In genomic region chr11:43577713-43578478, GRCm38 (mm10) we compare ENCODE assay signal across 18 mouse cellular contexts. TPM values are rescaled to one million over a fixed set of nuclear protein-coding genes. Genes with fewer than 3 reads are reported as not detected.
A peak's percentile ranks its signal among the peaks of the same experiment; 100 is the strongest.
DNase-seq lines count a peak whose midpoint lies in the region; ATAC-seq and TF ChIP-seq lines count a peak whose summit lies in the region.
"Had no signal": no experiment of that assay in that cellular context is flagged by ENCODE, and none has a peak within 500 bp of the region (broad histone marks: within the 10 kb centered on the region; RNA-seq: fewer than 3 reads in every experiment).

No protein-coding gene starts in this region.

- DNase-seq in forebrain, embryonic 10.5 days (ENCODE audit: extremely low spot score, low spot score) = no peak
- no peak for DNase-seq in forebrain, embryonic 11.5 days (ENCODE audit: low spot score)
- no peak for DNase-seq in kidney, postnatal 4 days
- DNase-seq in neural tube, embryonic 10.5 days (ENCODE audit: extremely low spot score, low spot score) = no peak
- no peak for DNase-seq in stomach, postnatal 0 days (ENCODE audit: low spot score)
- DNase-seq in thymus, postnatal 10 days (ENCODE audit: low spot score in 2 of 2) = no peak
- DNase-seq: adrenal gland, adult 8-10 months; cerebellum, adult 9-10 months; kidney, postnatal 14 days; layer of hippocampus, postnatal 36 days; retina, postnatal 1 day had no signal

- peaks cover 68% of the 10 kb centered on the region for H3K36me3 ChIP-seq in forebrain, embryonic 10.5 days (replicated peaks)
- H3K36me3 ChIP-seq in forebrain, embryonic 11.5 days (ENCODE audit: control insufficient read depth, insufficient read depth, low read length) = no peaks in the 10 kb centered on the region; the same call in 1 of the 2 replicates
- H3K36me3 ChIP-seq in kidney, embryonic 16.5 days (ENCODE audit: insufficient read depth, low read length) = peaks cover 17% of the 10 kb centered on the region
- H3K36me3 ChIP-seq in neural tube, embryonic 14.5 days (ENCODE audit: control insufficient read depth, insufficient read depth, low read length) = peaks cover 3% of the 10 kb centered on the region; the same call in 1 of the 2 replicates
- H3K36me3 ChIP-seq in stomach, postnatal 0 days (ENCODE audit: control insufficient read depth, insufficient read depth, low read length) = no peaks in the 10 kb centered on the region

- no peak overlapping the region for H3K4me2 ChIP-seq in forebrain, embryonic 11.5 days (ENCODE audit: low read depth, low read length, severe bottlenecking)
- no peak overlapping the region for H3K4me2 ChIP-seq in kidney, embryonic 16.5 days (replicated peaks; ENCODE audit: low read depth, low read length)
- H3K4me2 ChIP-seq in neural tube, embryonic 14.5 days (ENCODE audit: low read depth, low read length) = no peak overlapping the region
- H3K4me2 ChIP-seq in stomach, postnatal 0 days (replicated peaks; ENCODE audit: low read depth) = no peak overlapping the region
- H3K4me2 ChIP-seq: embryonic facial prominence, embryonic 13.5 days had no signal

- peak overlapping the region; percentile 4; the same call in 1 of the 2 replicates for H3K27ac ChIP-seq in forebrain, embryonic 10.5 days
- H3K27ac ChIP-seq in forebrain, embryonic 11.5 days (ENCODE audit: low read depth, low read length) = no peak overlapping the region
- no peak overlapping the region for H3K27ac ChIP-seq in kidney, embryonic 16.5 days (ENCODE audit: low read length)
- no peak overlapping the region for H3K27ac ChIP-seq in neural tube, embryonic 14.5 days (ENCODE audit: low read depth, low read length)
- no peak overlapping the region for H3K27ac ChIP-seq in stomach, postnatal 0 days (replicated peaks)
- H3K27ac ChIP-seq: embryonic facial prominence, embryonic 13.5 days had no signal

- H3K9ac ChIP-seq in forebrain, embryonic 11.5 days (ENCODE audit: low read length) = no peak overlapping the region
- no peak overlapping the region for H3K9ac ChIP-seq in kidney, embryonic 16.5 days (replicated peaks; ENCODE audit: low read length)
- H3K9ac ChIP-seq in neural tube, embryonic 14.5 days (replicated peaks; ENCODE audit: low read depth, low read length) = no peak overlapping the region
- H3K9ac ChIP-seq in stomach, postnatal 0 days (ENCODE audit: low read length) = no peak overlapping the region
- H3K9ac ChIP-seq: embryonic facial prominence, embryonic 13.5 days had no signal

- WGBS in forebrain, embryonic 10.5 days = 44% methylated on average over 11 of the region's 11 CpGs
- 40% methylated on average over 11 of the region's 11 CpGs for WGBS in forebrain, embryonic 11.5 days
- WGBS in kidney, embryonic 16.5 days = 61% methylated on average over 11 of the region's 11 CpGs
- 66% methylated on average over 11 of the region's 11 CpGs for WGBS in neural tube, embryonic 14.5 days
- 61% methylated on average over 11 of the region's 11 CpGs for WGBS in stomach, postnatal 0 days

- no peaks in the 10 kb centered on the region for H3K9me3 ChIP-seq in forebrain, embryonic 10.5 days
- no peaks in the 10 kb centered on the region for H3K9me3 ChIP-seq in forebrain, embryonic 11.5 days (ENCODE audit: control insufficient read depth, low read length)
- H3K9me3 ChIP-seq in kidney, embryonic 16.5 days (ENCODE audit: low read length) = no peaks in the 10 kb centered on the region
- H3K9me3 ChIP-seq in neural tube, embryonic 14.5 days (ENCODE audit: control insufficient read depth, low read length) = no peaks in the 10 kb centered on the region
- H3K9me3 ChIP-seq in stomach, postnatal 0 days (ENCODE audit: control insufficient read depth, low read length) = no peaks in the 10 kb centered on the region
- H3K9me3 ChIP-seq: embryonic facial prominence, embryonic 13.5 days had no signal

- 0 out of 2 replicates have a peak, but pooled peaks cover 5% of the 10 kb centered on the region for H3K27me3 ChIP-seq in forebrain, embryonic 10.5 days (ENCODE audit: poor library complexity, severe bottlenecking)
- no peaks in the 10 kb centered on the region for H3K27me3 ChIP-seq in forebrain, embryonic 11.5 days (ENCODE audit: control insufficient read depth, insufficient read depth, low read length)
- H3K27me3 ChIP-seq in kidney, embryonic 16.5 days (ENCODE audit: insufficient read depth, low read length) = no peaks in the 10 kb centered on the region
- H3K27me3 ChIP-seq in neural tube, embryonic 14.5 days (ENCODE audit: control insufficient read depth, insufficient read depth, low read length) = no peaks in the 10 kb centered on the region
- H3K27me3 ChIP-seq in stomach, postnatal 0 days (ENCODE audit: control insufficient read depth, insufficient read depth, low read length) = no peaks in the 10 kb centered on the region
- H3K27me3 ChIP-seq: embryonic facial prominence, embryonic 13.5 days had no signal

- no peak for TF ChIP-seq CTCF in stomach, postnatal 0 days (IDR thresholded peaks at IDR 0.05; ENCODE audit: low read depth)

- no peak for ATAC-seq in forebrain, embryonic 11.5 days (replicated peaks; ENCODE audit: low FRiP score)
- ATAC-seq in kidney, embryonic 16.5 days (ENCODE audit: low FRiP score, low TSS enrichment) = 0 out of 2 replicates have a peak, but pooled peaks have one; percentile 40
- ATAC-seq in neural tube, embryonic 14.5 days (ENCODE audit: low read depth) = peak; percentile 32; the same call in 1 of the 2 replicates
- ATAC-seq in stomach, postnatal 0 days (ENCODE audit: low FRiP score, low TSS enrichment) = peak; percentile 57
- ATAC-seq: forebrain, embryonic 14.5 days; inflammation-experienced regulatory T-cells, adult 6 months had no signal

- peaks cover 41% of the 10 kb centered on the region for H3K4me1 ChIP-seq in forebrain, embryonic 10.5 days
- H3K4me1 ChIP-seq in forebrain, embryonic 11.5 days (replicated peaks; ENCODE audit: control insufficient read depth, insufficient read depth, low read length) = peaks cover 14% of the 10 kb centered on the region
- H3K4me1 ChIP-seq in kidney, embryonic 16.5 days (ENCODE audit: insufficient read depth, low read length) = peaks cover 12% of the 10 kb centered on the region
- peaks cover 6% of the 10 kb centered on the region for H3K4me1 ChIP-seq in neural tube, embryonic 14.5 days (ENCODE audit: control insufficient read depth, insufficient read depth, low read length)
- H3K4me1 ChIP-seq in stomach, postnatal 0 days (replicated peaks; ENCODE audit: control insufficient read depth, insufficient read depth) = 0 out of 2 replicates have a peak, but pooled peaks cover 3% of the 10 kb centered on the region

- no peak overlapping the region for H3K4me3 ChIP-seq in forebrain, embryonic 10.5 days
- H3K4me3 ChIP-seq in forebrain, embryonic 11.5 days (ENCODE audit: low read depth, low read length) = no peak overlapping the region
- H3K4me3 ChIP-seq in kidney, embryonic 16.5 days (ENCODE audit: low read length) = no peak overlapping the region
- H3K4me3 ChIP-seq in neural tube, embryonic 14.5 days (ENCODE audit: low read depth, low read length) = no peak overlapping the region
- no peak overlapping the region for H3K4me3 ChIP-seq in stomach, postnatal 0 days (ENCODE audit: low read depth, low read length)
- H3K4me3 ChIP-seq: embryonic facial prominence, embryonic 13.5 days had no signal

- no peak for TF ChIP-seq EP300 in stomach, postnatal 0 days (optimal IDR thresholded peaks at IDR 0.05)

RNA-seq across cellular contexts. Expression of gene 4933415A04Rik, which starts 8.9 kb away (rescaled TPM):
- polyA plus RNA-seq in forebrain, embryonic 10.5 days (2016; fragmentation: Nextera tagmentation; extraction: Ambion mirVana) = 10.7 and 11.2 TPM in 2 replicates
- 7.4 and 8.5 TPM in 2 replicates for polyA plus RNA-seq in forebrain, embryonic 11.5 days (2014; fragmentation: Nextera tagmentation; extraction: Ambion mirVana)
- 6.8 and 7.4 TPM in 2 replicates for polyA plus RNA-seq in kidney, embryonic 16.5 days (2015; fragmentation: Nextera tagmentation; extraction: Ambion mirVana)
- polyA plus RNA-seq in neural tube, embryonic 14.5 days (2014; fragmentation: Nextera tagmentation; extraction: Ambion mirVana) = 3.8 and 4.4 TPM in 2 replicates
- polyA plus RNA-seq in stomach, postnatal 0 days (2015; fragmentation: Nextera tagmentation; extraction: Ambion mirVana) = 2.4 TPM in 2 replicates

RNA-seq across cellular contexts. Expression of gene Fabp6, which starts 23.4 kb away (rescaled TPM):
- not detected in 2 replicates for polyA plus RNA-seq in forebrain, embryonic 10.5 days (2016; fragmentation: Nextera tagmentation; extraction: Ambion mirVana)
- polyA plus RNA-seq in forebrain, embryonic 11.5 days (2014; fragmentation: Nextera tagmentation; extraction: Ambion mirVana) = not detected in 2 replicates
- 0.42 TPM in 1 of 2 replicates, not detected in the other for polyA plus RNA-seq in kidney, embryonic 16.5 days (2015; fragmentation: Nextera tagmentation; extraction: Ambion mirVana)
- not detected in 2 replicates for polyA plus RNA-seq in neural tube, embryonic 14.5 days (2014; fragmentation: Nextera tagmentation; extraction: Ambion mirVana)
- 5.9 and 7.6 TPM in 2 replicates for polyA plus RNA-seq in stomach, postnatal 0 days (2015; fragmentation: Nextera tagmentation; extraction: Ambion mirVana)
- polyA plus RNA-seq: embryonic facial prominence, embryonic 13.5 days; forebrain, embryonic 14.5 days; inflammation-experienced regulatory T-cells, adult 6 months; limb, embryonic 11.5 days; liver, embryonic 16.5 days had no signal

RNA-seq across cellular contexts. Expression of gene Ccnjl, which starts 49.3 kb away (rescaled TPM):
- polyA plus RNA-seq in forebrain, embryonic 10.5 days (2016; fragmentation: Nextera tagmentation; extraction: Ambion mirVana) = 34.8 and 36.9 TPM in 2 replicates
- polyA plus RNA-seq in forebrain, embryonic 11.5 days (2014; fragmentation: Nextera tagmentation; extraction: Ambion mirVana) = 30.7 and 32.3 TPM in 2 replicates
- 26.4 and 29.9 TPM in 2 replicates for polyA plus RNA-seq in kidney, embryonic 16.5 days (2015; fragmentation: Nextera tagmentation; extraction: Ambion mirVana)
- 9.5 and 14.5 TPM in 2 replicates for polyA plus RNA-seq in neural tube, embryonic 14.5 days (2014; fragmentation: Nextera tagmentation; extraction: Ambion mirVana)
- 5.2 and 5.5 TPM in 2 replicates for polyA plus RNA-seq in stomach, postnatal 0 days (2015; fragmentation: Nextera tagmentation; extraction: Ambion mirVana)
- polyA plus RNA-seq: inflammation-experienced regulatory T-cells, adult 6 months had no signal
